Mouse (Mus musculus) mouse embryonic stem cell (cell line): ENCODE data around the gene Gm45618.
"Not testable (repeated sequence)": the region's sequence is repeated elsewhere in the genome, so short reads cannot be mapped to it uniquely, and the experiment has no call there.

Experiments used
- in situ Hi-C, 2 experiments: fragments of 300-500 bp; cut with MboI; formaldehyde crosslinking; loops; 1 replicate in 1 of 2; 3 replicates in 1 of 2; pipeline ENCODE4 v1.14.3; 2019 to 2020; ENCODE audit warnings: low sequenced_read_pairs in 2 of 2, low pct_unique_long_range_greater_than_20kb in 1 of 2, mixed read lengths in 1 of 2; ENCODE audit not compliant: unreplicated experiment in 1 of 2

Gm45618 gene

GRCm38 (mm10) chr7:142120629-142121028, at the start of gene Gm45618:
Gene Gm45618, minus strand, starts transcription at chr7:142120729.
- in situ Hi-C loops = not testable (repeated sequence)

- in situ Hi-C loops = no loop called here
These were observed 49.3 kb upstream of the Gm45618 start for GRCm38 (mm10) chr7:142169836-142170235.

GRCm38 (mm10) chr7:142165639-142166038, 45.1 kb upstream of the Gm45618 start, which contains the start of gene Gm4553:
Gene Gm4553, minus strand, starts transcription at chr7:142165739.
- in situ Hi-C loops = not testable (repeated sequence)

GRCm38 (mm10) chr7:142159366-142159765, 38.8 kb upstream of the Gm45618 start:
- in situ Hi-C loops = no loop called here

- in situ Hi-C loops = not testable (repeated sequence)
These were observed 36.5 kb upstream of the Gm45618 start, which contains the start of gene Gm29735 for GRCm38 (mm10) chr7:142157013-142157412. Gene Gm29735, minus strand, starts transcription at chr7:142157113.

GRCm38 (mm10) chr7:142155308-142155707, 34.8 kb upstream of the Gm45618 start:
- in situ Hi-C loops = no loop called here

GRCm38 (mm10) chr7:142152191-142152590, 31.7 kb upstream of the Gm45618 start:
- in situ Hi-C loops = no loop called here

- in situ Hi-C loops = loop anchor here (5.0 to 10.0 kb wide), 2 partner anchors 96 to 99 kb away; partner anchors contain the start of gene Gm40460 (in 1 of the 2)
These were observed 28.1 kb upstream of the Gm45618 start for GRCm38 (mm10) chr7:142148633-142149032.

- in situ Hi-C loops = loop anchor here (5.0 to 10.0 kb wide), 2 partner anchors 99 to 101 kb away; partner anchors contain the start of gene Gm40460 (in 1 of the 2)
These were observed 25.5 kb upstream of the Gm45618 start for GRCm38 (mm10) chr7:142146033-142146432.

- in situ Hi-C loops = loop anchor here (5.0 to 10.0 kb wide), 2 partner anchors 99 to 102 kb away; partner anchors contain the start of gene Gm40460 (in 1 of the 2)
These were observed 24.9 kb upstream of the Gm45618 start for GRCm38 (mm10) chr7:142145413-142145940.

GRCm38 (mm10) chr7:142144507-142144906, 24.0 kb upstream of the Gm45618 start, which contains the start of gene Gm45337:
Gene Gm45337, minus strand, starts transcription at chr7:142144607.
- in situ Hi-C loops = loop anchor here in 1 of 2 experiments (10.0 kb wide), 1 partner anchor 100 kb away; the partner anchor contains the start of gene Gm40460

- in situ Hi-C loops = loop anchor here in 1 of 2 experiments (10.0 kb wide), 1 partner anchor 101 kb away; the partner anchor contains the start of gene Gm40460
These were observed 23.0 kb upstream of the Gm45618 start for GRCm38 (mm10) chr7:142143506-142144010.

- in situ Hi-C loops = loop anchor here in 1 of 2 experiments (10.0 kb wide), 1 partner anchor 104 kb away; the partner anchor contains the start of gene Gm40460
These were observed 20.2 kb upstream of the Gm45618 start for GRCm38 (mm10) chr7:142140696-142141095.

- in situ Hi-C loops = not testable (repeated sequence)
These were observed 15.4 kb upstream of the Gm45618 start, which contains the start of gene Gm39115 for GRCm38 (mm10) chr7:142135934-142136333. Gene Gm39115, minus strand, starts transcription at chr7:142136034.

- in situ Hi-C loops = no loop called here
These were observed 13.9 kb upstream of the Gm45618 start for GRCm38 (mm10) chr7:142134206-142134995.

- in situ Hi-C loops = no loop called here
These were observed 8.3 kb upstream of the Gm45618 start for GRCm38 (mm10) chr7:142128843-142129242.

GRCm38 (mm10) chr7:142119632-142120031, 897 bp downstream of the Gm45618 start:
- in situ Hi-C loops = no loop called here

- in situ Hi-C loops = no loop called here
These were observed 15.8 kb downstream of the Gm45618 start for GRCm38 (mm10) chr7:142104747-142105146.

- in situ Hi-C loops = no loop called here
These were observed 22.8 kb downstream of the Gm45618 start for GRCm38 (mm10) chr7:142097776-142098175.
